In the genomic region with DNA sequence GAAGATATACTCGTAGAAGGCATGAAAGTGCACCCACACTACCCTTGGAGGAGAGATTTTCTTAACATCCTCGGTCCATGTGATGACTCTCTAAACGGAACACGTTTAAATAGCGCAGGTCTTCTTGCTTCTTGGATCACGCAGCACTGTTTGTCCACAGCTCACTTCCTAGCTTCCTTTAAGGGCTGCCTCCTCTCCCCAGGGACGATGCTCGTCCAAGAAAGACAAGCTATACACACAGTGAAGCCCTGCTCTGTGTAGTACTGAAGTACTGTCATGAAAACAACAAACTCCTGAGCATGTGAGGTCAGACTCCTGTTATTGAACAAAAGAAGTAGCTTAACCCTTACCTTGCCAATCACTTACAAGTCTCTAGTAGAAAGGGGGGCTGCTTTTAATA, we compare ENCODE assay signal across 14 mouse cellular contexts.
DNase-seq lines count a peak whose midpoint lies in the region; ATAC-seq lines count a peak whose summit lies in the region.
"Had no signal": no experiment of that assay in that cellular context is flagged by ENCODE, and none has a peak within 500 bp of the region (broad histone marks: within the 10 kb centered on the region; RNA-seq: fewer than 3 reads in every experiment).

No protein-coding gene starts in this region.

- ATAC-seq in embryonic facial prominence, embryonic 14.5 days (ENCODE audit: low read depth), result no peak
- ATAC-seq: forebrain, embryonic 13.5 days; intestine, postnatal 0 days had no signal

- peak; percentile 71 to 75 for DNase-seq in heart, adult 18-20 months
- DNase-seq in heart, postnatal 25 days (ENCODE audit: low spot score), result no peak
- DNase-seq in left cerebral cortex, postnatal 4 days, result peak; percentile 31
- DNase-seq in left cerebral cortex, adult 9 months (ENCODE audit: low spot score in 2 of 2), result no peak
- peak; percentile 77 for DNase-seq in embryonic facial prominence, embryonic 14.5 days (ENCODE audit: low spot score)
- DNase-seq in heart, postnatal 36 days, result peak; percentile 41 to 45
- no peak for DNase-seq in urinary bladder, postnatal 25 days (ENCODE audit: low spot score)
- DNase-seq: adrenal gland, postnatal 10 days; liver, embryonic 13.5 days; lung, postnatal 14 days; right cerebral cortex, postnatal 4 days had no signal

- H3K9ac ChIP-seq in embryonic facial prominence, embryonic 14.5 days (ENCODE audit: low read depth, low read length), result no peak overlapping the region
- H3K9ac ChIP-seq: forebrain, embryonic 13.5 days; liver, embryonic 13.5 days had no signal

- H3K27me3 ChIP-seq in embryonic facial prominence, embryonic 14.5 days (replicated peaks; ENCODE audit: control insufficient read depth, insufficient read depth, low read length), result no peaks in the 10 kb centered on the region
- H3K27me3 ChIP-seq: forebrain, embryonic 13.5 days; liver, embryonic 13.5 days had no signal

- no peaks in the 10 kb centered on the region for H3K9me3 ChIP-seq in embryonic facial prominence, embryonic 14.5 days (ENCODE audit: control insufficient read depth, low read length)
- H3K9me3 ChIP-seq: forebrain, embryonic 13.5 days; liver, embryonic 13.5 days had no signal

- H3K27ac ChIP-seq in embryonic facial prominence, embryonic 14.5 days (replicated peaks; ENCODE audit: low read depth, low read length), result 0 out of 2 replicates have a peak overlapping the region, but pooled peaks have one; percentile 15
- H3K27ac ChIP-seq: forebrain, embryonic 13.5 days; liver, embryonic 13.5 days; stomach, postnatal 0 days had no signal

- WGBS in embryonic facial prominence, embryonic 14.5 days, result 46% methylated on average over 8 of the region's 8 CpGs

- no peak overlapping the region for H3K4me2 ChIP-seq in embryonic facial prominence, embryonic 14.5 days (ENCODE audit: low read depth, low read length)
- H3K4me2 ChIP-seq: forebrain, embryonic 13.5 days; liver, embryonic 13.5 days had no signal

- peaks cover 25% of the 10 kb centered on the region for H3K4me1 ChIP-seq in embryonic facial prominence, embryonic 14.5 days (ENCODE audit: control insufficient read depth, insufficient read depth, low read length)

- no peak overlapping the region for H3K4me3 ChIP-seq in embryonic facial prominence, embryonic 14.5 days (ENCODE audit: low read depth, low read length)
- H3K4me3 ChIP-seq: forebrain, embryonic 13.5 days; liver, embryonic 13.5 days had no signal

- intact Hi-C loops in heart, postnatal 25 days (cut with DNase I), result no loop called here
- intact Hi-C loops in left cerebral cortex, postnatal 4 days (cut with DNase I), result no loop called here
- intact Hi-C loops in heart, postnatal 36 days (cut with DNase I), result loop anchor here (5.0 kb wide), 1 partner anchor 205 kb away; no protein-coding TSS in a partner anchor

- no peaks in the 10 kb centered on the region for H3K36me3 ChIP-seq in embryonic facial prominence, embryonic 14.5 days (ENCODE audit: control insufficient read depth, insufficient read depth, low read length)
- H3K36me3 ChIP-seq: liver, embryonic 13.5 days had no signal

Comparison
In these comparisons a context has a peak if more than half of its experiments do, and no peak if none do; other contexts are left out.
1. DNase-seq: peak in heart, adult 18-20 months (2 of 2), left cerebral cortex, postnatal 4 days (single experiment), embryonic facial prominence, embryonic 14.5 days (single experiment) and heart, postnatal 36 days (2 of 2); none in heart, postnatal 25 days (single experiment), left cerebral cortex, adult 9 months (0 of 2) and urinary bladder, postnatal 25 days (single experiment).